Mouse (Mus musculus): ENCODE measurements at regions not wholly inside any gene's neighbourhood (a gene's known extent, or its start where the extent isn't known, plus 50 kb on each side); places are given as distances from the start of the nearest gene placed in this dataset.
A peak's percentile ranks its signal among the peaks of the same experiment; 100 is the strongest.

DNA sequence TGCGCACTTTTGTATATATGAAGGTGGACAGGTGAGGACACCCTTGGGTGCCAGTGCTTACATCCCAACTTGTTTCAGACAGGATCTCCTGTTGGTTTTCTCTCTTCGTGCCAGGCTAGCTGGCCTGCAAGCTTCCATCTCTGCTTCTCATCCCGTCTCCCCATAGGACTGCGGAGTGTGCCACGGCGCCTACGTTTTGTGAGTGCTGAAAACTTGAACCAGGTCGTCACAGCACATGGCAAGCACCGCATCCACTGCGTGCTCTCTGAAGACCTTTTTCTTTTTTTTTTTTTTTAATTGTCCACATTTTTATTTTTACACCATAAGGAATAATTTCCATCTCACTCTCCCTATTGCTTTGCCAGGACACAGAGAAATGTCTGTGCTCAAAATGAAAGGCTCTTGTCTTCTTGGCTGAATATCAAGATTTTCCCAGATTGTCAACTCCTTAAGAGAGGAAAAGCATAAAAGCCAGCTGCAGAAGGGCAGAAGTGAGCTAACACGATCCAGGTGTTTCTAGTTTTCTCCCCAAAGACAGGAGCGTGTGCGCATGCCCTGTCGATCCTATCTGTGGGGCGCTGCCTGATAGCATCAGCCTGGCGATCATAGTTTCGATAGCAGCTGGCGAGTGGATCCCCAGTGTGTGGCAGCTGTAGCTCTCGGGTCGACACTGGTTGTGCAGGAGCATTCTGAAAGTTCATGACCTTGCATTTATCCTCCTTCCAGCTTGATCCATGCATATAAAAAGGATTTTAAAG, 326.4 kb upstream of the Ddhd1 start:
- no peak for DNase-seq (ENCODE audit: low spot score in 2 of 2)

GRCm38 (mm10) chr14:45992041-45992869, 334.3 kb upstream of the Ddhd1 start:
- no peak for DNase-seq (ENCODE audit: low spot score in 2 of 2)

GRCm38 (mm10) chr14:45992870-45993135, 334.9 kb upstream of the Ddhd1 start:
- DNase-seq (ENCODE audit: low spot score in 2 of 2), result no peak

DNA sequence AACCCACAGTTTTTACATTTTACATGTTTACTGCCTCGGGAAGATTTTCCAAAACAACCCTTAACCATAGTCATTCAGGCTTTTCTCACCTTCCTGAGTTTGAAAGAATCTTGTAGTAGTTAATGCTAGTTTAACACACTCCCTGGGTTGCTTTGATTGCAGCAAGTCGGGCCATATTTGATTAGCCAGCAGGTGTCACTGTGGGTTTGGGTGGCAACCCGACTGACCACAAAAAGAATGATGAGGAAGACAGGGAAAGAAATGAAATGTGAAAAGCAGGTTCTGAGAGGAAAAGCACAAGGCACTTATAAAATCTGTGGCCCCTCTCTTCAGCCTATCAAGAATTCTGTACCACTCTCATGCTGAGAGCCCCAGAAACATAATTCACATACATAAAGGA, 335.7 kb upstream of the Ddhd1 start:
- DNase-seq (ENCODE audit: low spot score in 2 of 2), result peak; percentile 31 to 36

GRCm38 (mm10) chr14:45996760-45997159, 338.8 kb upstream of the Ddhd1 start:
- no peak for DNase-seq (ENCODE audit: low spot score in 2 of 2)

GRCm38 (mm10) chr14:46004078-46004477, 346.1 kb upstream of the Ddhd1 start:
- DNase-seq (ENCODE audit: low spot score in 2 of 2), result no peak

DNA sequence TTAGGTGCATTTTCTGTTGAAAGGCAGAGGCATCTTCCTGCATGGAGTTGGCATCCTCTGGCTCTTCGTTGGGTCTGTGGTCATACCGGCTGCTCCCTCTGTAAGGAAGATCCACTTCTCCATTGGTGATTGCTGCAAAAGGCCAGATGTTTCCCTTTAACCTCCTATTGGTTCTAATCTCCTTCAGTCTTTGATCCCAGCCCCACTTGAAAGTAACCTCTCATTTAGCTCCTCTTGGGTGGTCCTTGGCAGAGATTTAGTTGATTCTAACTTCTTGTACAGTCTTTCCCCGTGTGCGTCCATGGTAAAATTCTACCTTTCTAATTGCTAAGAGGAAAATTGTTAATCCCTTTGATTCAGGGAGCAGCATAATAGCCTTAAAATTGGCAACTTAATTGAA, 347.4 kb upstream of the Ddhd1 start:
- DNase-seq (ENCODE audit: low spot score in 2 of 2), result no peak

DNA sequence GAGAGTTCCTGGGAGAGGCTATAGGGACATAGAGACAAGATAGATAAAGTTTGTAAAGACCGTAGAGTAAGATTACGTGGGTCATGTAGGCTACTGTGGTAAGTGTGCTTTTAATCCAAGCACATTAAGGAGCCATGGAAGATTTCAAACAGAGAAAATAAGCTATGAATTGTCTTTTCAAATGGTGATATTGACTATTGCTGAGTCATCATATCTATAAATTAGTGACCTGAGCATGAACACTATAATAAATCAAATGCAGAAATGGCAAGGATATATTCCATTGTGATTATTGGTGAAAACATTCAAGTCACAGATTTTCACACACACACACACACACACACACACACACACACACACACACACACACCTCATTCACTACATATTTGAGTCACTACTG, 355.3 kb upstream of the Ddhd1 start:
- DNase-seq (ENCODE audit: low spot score in 2 of 2), result no peak

DNA sequence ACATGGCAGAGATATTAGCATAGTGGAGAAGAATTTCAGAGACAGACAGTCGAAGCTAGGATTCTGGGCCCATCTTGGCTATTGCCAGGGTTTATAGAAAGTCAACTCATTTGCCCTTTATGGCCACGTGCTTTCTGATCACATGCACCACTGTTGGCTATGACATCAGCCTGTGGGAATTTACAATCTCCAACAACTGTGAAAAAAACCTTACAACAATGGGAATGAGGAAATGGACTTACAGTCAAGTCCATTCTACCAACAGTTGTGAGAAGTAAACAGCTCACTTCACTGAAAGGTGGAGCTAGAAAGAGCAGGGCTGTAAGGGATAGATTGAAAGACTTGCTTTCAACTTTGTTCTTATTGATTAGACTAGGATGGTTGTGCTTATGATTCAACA, 356.1 kb upstream of the Ddhd1 start:
- DNase-seq (ENCODE audit: low spot score in 2 of 2), result no peak

DNA sequence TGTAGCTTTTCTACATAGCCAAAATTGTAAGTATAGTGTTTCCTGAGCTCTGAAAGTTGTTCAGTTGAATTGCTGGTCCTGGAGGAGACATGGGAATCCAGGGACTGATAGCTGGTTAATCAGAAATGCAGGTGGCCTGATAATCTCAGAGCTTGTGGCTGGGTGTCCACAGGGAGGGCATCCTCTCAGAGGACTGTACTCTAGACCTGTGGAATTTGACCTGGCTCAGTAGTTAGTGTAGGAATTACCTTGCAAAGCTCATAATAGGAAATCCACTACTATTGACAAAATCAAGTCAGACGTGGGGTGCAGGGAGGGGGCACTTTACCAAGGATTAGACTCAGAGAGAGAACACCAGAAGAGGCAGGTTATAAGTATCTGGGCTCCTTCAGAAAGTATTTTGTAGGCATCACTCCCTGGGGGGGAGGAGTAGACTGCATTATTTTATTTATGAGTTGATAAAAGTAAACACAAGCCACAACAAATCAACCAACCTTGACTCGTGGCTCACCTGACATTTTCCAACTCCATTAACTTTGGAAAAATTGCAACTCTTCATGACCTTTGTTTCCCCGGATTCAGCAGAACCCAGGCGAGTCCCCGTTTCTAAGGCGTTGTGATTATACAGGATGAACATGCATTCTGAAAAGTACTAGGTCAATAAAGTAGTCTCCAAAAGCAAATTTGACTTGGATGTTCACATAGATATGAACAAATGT, 357.9 kb upstream of the Ddhd1 start:
- DNase-seq (ENCODE audit: low spot score in 2 of 2), result no peak

DNA sequence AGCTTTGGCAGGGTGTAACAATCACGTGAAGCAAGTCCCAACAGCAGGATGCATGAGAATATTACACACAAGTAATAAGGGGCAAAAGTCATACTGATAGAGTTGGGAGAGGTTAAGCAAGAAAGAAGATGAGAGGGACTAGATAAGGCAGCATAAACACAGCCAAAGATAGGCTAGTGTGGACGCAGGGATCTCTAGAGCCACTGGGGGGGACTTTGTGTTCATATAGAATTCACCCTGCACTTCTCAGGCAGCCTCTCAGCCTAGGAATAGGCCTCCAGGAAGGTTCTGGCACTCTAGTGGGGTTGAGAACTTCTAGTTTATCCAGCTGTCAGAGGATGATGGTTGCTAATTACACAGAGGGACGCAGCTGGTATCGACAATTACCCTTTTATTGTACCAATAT, 358.8 kb upstream of the Ddhd1 start:
- no peak for DNase-seq (ENCODE audit: low spot score in 2 of 2)

- no peak for DNase-seq (ENCODE audit: low spot score in 2 of 2)
Observed at GRCm38 (mm10) chr14:46017286-46017685, 359.3 kb upstream of the Ddhd1 start.

DNA sequence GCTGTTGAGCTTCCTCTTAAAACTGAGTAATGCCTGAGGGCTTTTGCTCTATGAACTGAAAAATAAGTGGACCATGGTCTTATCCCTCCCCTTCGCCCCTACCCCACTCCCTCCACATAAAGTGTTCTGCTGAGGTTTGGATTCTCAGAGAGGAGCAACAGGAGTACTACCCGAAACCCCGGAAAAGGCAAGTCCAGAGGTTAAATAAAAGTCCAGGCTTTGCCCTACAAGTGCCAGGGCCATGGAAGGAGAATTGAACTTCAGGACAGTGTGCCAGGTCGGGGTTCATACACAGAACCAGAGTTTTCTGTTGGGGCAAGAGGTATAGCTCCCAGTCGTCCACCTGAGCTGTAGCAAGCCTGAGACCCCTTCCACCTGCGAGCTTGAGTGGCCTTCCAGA, 360.0 kb upstream of the Ddhd1 start:
- no peak for DNase-seq (ENCODE audit: low spot score in 2 of 2)

DNA sequence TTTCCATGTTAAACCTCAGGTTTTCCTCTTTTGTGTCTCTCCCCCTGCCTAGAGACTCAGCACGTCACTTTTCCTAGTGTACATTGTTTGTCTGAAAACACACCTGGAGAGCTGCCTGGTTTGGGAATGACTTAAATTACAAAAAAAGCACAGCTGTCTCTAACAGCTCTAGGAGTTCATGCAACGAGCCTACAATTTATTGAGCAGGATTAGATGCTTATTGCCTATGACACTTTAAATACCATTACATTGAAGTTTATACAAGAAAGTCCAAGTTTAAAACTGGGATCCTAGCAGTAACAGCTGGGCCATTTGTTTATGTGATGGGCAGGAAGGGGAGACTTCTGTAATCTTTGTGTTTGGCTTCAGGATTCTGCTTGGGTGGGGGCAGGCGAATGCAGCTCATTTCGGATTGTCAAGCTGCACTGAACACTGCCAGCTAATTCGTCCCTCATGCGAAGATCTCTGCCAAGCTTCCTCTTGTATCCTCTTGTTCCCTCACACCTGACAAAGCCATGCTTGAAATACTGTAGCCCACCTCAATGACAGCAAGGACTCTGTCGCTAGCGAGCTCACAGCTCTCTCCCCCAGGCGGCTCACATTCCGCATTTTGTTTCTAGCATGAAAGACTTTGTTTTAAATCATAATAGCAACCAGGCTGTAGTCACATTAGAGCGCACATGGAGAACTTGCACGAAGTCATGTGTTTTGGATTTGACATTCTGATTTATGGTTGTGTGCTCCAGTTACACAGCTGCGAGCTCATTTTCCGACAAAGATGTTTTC, 359.8 kb upstream of the Gm15217 start:
- DNase-seq (ENCODE audit: low spot score in 2 of 2), result no peak

DNA sequence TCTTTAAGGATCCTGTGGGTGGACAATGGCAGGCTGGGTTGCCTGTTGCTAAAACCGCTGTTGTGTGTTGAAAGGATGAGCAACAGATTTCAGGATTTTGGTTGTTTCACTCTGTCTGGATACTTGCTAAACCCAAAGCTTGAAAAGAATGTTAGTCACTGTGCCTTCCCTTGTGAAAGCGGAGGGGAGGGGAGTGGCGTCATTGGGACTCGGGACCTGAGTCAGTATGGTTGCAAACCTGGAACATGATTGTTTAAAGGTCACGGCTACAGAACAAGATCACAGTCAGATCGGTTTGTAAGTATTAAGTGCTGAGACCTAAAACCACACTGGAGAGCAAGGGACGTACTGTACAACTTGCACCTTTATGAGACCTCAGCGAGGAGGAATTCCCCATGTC, 344.9 kb upstream of the Gm15217 start:
- no peak for DNase-seq (ENCODE audit: low spot score in 2 of 2)

DNA sequence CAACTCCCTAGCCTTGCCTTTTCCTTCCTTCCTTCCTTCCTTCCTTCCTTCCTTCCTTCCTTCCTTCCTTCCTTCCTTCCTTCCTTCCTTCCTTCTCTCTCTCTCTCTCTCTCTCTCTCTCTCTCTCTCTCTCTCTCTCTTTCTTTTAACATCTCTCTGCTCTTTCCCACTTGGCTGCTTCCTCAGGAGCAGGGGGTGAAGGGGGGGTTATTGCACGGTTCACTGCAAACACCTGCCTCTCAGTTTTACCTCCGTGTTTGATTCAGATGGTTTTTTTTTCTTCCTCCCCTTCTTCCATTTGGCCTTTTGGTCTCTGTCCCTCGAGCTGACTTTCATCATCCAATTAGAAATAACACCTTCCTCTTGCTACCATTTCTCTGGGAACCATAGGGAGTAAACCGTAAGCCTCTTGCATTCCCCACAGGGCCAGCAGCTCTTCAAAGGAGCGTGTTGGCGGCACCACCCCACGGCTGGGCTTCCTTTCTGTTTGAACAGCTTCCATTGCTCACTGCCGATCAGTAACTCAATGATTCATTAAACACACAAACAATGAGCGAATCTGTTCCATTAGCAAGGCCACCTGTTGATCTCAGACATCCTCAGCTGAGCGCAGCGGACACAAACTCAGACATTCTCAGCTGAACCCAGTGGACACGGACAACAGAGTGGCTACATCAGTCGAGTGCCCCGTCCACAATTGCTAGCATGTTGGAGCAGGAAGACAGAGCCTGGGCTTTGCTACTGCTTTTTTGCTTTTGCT, 318.4 kb upstream of the Gm15217 start:
- peak in 1 of 2 experiments; percentile 8 for DNase-seq (ENCODE audit: low spot score in 2 of 2)

DNA sequence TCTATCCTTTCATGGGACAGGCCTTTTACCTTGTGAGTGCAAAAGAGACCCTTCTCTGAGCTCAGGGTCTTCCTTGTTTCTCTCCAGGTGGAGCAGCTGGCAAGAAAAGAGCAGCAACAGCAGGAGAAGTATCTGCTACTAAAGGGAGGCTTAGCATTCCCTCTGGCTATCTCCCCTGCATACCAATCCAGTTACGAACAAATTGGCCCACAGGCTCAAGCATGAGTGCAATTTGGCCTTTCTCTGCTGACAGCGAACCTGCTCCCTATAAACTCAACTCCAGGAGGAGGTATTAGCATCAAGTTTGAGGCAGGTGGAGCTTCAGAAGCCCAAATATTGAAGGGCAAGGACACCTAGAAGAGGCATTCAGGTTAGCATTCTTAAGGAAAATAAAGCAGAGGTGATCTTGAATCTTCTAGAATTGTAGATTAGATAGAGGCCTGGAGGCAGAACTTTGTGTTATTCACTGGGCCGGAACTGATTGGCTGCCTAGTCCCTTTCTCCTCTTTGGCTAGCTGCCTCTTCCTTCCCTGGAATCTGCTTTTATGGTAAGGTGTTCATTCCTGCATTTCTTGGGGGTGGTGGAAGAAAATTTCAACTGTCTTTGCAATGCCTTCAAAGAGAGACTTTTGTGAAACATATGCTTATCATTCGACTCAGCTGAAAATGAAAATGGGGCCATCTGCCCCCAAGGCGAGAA, 312.0 kb upstream of the Gm15217 start:
- DNase-seq (ENCODE audit: low spot score in 2 of 2), result no peak

GRCm38 (mm10) chr14:46071244-46071643, 308.0 kb upstream of the Gm15217 start:
- no peak for DNase-seq (ENCODE audit: low spot score in 2 of 2)

GRCm38 (mm10) chr14:46076738-46077137, 302.5 kb upstream of the Gm15217 start:
- no peak for DNase-seq (ENCODE audit: low spot score in 2 of 2)

DNA sequence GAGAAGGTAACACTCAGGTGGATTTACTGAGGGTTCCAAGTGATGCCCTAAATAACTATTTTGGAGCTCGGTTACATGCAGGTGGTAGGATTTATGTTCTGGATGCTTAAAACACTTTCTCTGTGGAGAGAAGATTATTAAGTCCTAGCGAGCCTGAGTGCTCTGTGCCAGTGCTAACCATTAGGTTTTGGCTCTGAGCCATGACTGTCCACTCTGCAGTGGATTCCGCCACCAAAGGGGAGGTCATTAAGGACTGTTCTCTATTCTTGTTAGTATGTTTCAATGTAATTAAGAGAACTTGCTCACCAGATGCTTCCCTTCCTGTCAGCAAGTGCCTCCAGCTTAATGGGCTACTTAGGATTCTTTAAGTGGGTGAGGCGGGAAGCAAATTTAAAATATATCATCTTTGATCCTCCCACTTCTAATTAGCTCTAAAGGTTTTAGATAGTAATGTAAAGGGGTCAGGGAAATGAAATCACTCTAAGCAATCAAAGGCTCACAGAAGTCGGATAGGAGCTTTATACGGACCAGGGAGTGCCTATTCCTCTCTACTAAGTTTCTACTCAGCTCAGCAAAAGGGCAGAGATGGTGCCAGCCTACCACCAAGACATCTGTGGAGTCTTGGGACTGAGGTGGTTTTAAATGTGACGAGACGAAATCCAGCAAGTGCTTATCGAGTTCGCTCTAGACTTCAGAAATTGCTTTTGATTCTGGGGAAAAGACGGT, 301.6 kb upstream of the Gm15217 start:
- DNase-seq (ENCODE audit: low spot score in 2 of 2), result no peak
